Mouse (Mus musculus): ENCODE measurements around the gene Slc16a14.

- TF ChIP-seq CTCF (IDR thresholded peaks at IDR 0.05; ENCODE audit: low read depth) (no peak), EP300 (IDR thresholded peaks at IDR 0.05; ENCODE audit: low read depth) (no peak)
Measured at GRCm38 (mm10) chr1:84940322-84940721, 5.4 kb upstream of the Slc16a14 start.
